Mouse (Mus musculus) neural tube, embryonic 13.5 days (tissue): ENCODE measurements around the gene Impdh1. TPM values are rescaled to one million over a fixed set of nuclear protein-coding genes. Genes with fewer than 3 reads are reported as not detected.

ENCODE experiments used
- ATAC-seq: fragments of 200-750 bp; cut with Nextera tagmentation; 2 replicates; pipeline ENCODE4 v1.8.0; 2017; ENCODE audit warnings: low read depth, mild to moderate bottlenecking, moderate TSS enrichment, moderate library complexity
- H3K27ac ChIP-seq: fragments of 300-500 bp; sonication (generic); replicated peaks from 2 replicates; pipeline ENCODE4 v1.5.1; 2015; ENCODE audit warnings: moderate library complexity, mild to moderate bottlenecking, inconsistent platforms
- H3K27me3 ChIP-seq: fragments of 300-500 bp; sonication (generic); 2 replicates; pipeline ENCODE4 v1.6.1; 2015; ENCODE audit warnings: mild to moderate bottlenecking, inconsistent platforms
- H3K36me3 ChIP-seq: fragments of 300-500 bp; sonication (generic); 2 replicates; pipeline ENCODE4 v1.6.1; 2015; ENCODE audit warnings: mild to moderate bottlenecking, inconsistent platforms
- H3K4me1 ChIP-seq: fragments of 300-500 bp; sonication (generic); replicated peaks from 2 replicates; pipeline ENCODE4 v1.6.1; 2015; ENCODE audit warnings: inconsistent platforms
- H3K4me2 ChIP-seq: fragments of 300-500 bp; sonication (generic); 2 replicates; pipeline ENCODE4 v1.6.1; 2015; ENCODE audit warnings: inconsistent platforms, mild to moderate bottlenecking, moderate library complexity
- H3K4me3 ChIP-seq: fragments of 300-500 bp; sonication (generic); 2 replicates; pipeline ENCODE4 v1.5.1; 2015; ENCODE audit warnings: mild to moderate bottlenecking, inconsistent platforms
- H3K9ac ChIP-seq: fragments of 300-500 bp; sonication (generic); 2 replicates; pipeline ENCODE4 v1.6.1; 2015; ENCODE audit warnings: moderate library complexity, mild to moderate bottlenecking, inconsistent platforms
- H3K9me3 ChIP-seq: fragments of 300-500 bp; sonication (generic); 2 replicates; pipeline ENCODE4 v1.6.1; 2016; ENCODE audit warnings: inconsistent platforms
- WGBS: fragments of 180-500 bp; shearing (Covaris S2); methylation state at CpG from one replicate; pipeline ENCODE4 v1.1.7; 2015; 5-methylcytosine and 5-hydroxymethylcytosine counted together
- polyA plus RNA-seq: library from polyadenylated mRNA; unstranded; fragments of >200 nt; fragmentation: Nextera tagmentation; extraction: Ambion mirVana; gene quantifications from 2 replicates; pipeline ENCODE4 v1.2.1, GENCODE M21; 2015

Gene Impdh1
- polyA plus RNA-seq, 1 experiment from 2014 or later, result 84.7 TPM

GRCm38 (mm10) chr6:29199223-29199855 lies 16.8 kb downstream of the Impdh1 start:
- H3K4me1 ChIP-seq, result peaks cover 19% of the 10 kb centered on the region
- no peak overlapping the region for H3K27ac ChIP-seq
- peaks cover 5% of the 10 kb centered on the region; the same call in 1 of the 2 replicates for H3K27me3 ChIP-seq
- no peaks in the 10 kb centered on the region for H3K9me3 ChIP-seq
- 0 out of 2 replicates have a peak overlapping the region, but pooled peaks have one; percentile 59 for H3K9ac ChIP-seq
- H3K4me3 ChIP-seq, result peak overlapping the region; percentile 36; the same call in 1 of the 2 replicates
- peak overlapping the region; percentile 58 for H3K4me2 ChIP-seq
- WGBS, result 45% methylated on average over 8 of the region's 8 CpGs
- no peak for ATAC-seq
- H3K36me3 ChIP-seq, result peaks cover 40% of the 10 kb centered on the region

- H3K9me3 ChIP-seq, result no peaks in the 10 kb centered on the region
- peaks cover 5% of the 10 kb centered on the region; the same call in 1 of the 2 replicates for H3K27me3 ChIP-seq
- H3K4me1 ChIP-seq, result peaks cover 19% of the 10 kb centered on the region
- 10% methylated on average over 25 of the region's 25 CpGs for WGBS
- peak overlapping the region; percentile 59 for H3K9ac ChIP-seq
- H3K36me3 ChIP-seq, result peaks cover 32% of the 10 kb centered on the region
- peak overlapping the region; percentile 36 for H3K4me3 ChIP-seq
- peak overlapping the region; percentile 58 for H3K4me2 ChIP-seq
- peak overlapping the region; percentile 49 for H3K27ac ChIP-seq
- peak; percentile 90 for ATAC-seq
Measured at GRCm38 (mm10) chr6:29198309-29199222, 17.6 kb downstream of the Impdh1 start.

GRCm38 (mm10) chr6:29195846-29196698 lies 20.1 kb downstream of the Impdh1 start:
- ATAC-seq, result no peak
- Histone ChIP-seq H3K36me3 (peaks cover 8% of the 10 kb centered on the region), H3K27ac (no peak overlapping the region), H3K27me3 (peaks cover 5% of the 10 kb centered on the region; the same call in 1 of the 2 replicates), H3K4me2 (no peak overlapping the region), H3K4me3 (no peak overlapping the region), H3K9me3 (no peaks in the 10 kb centered on the region), H3K4me1 (peaks cover 19% of the 10 kb centered on the region), H3K9ac (0 out of 2 replicates have a peak overlapping the region, but pooled peaks have one; percentile 17)
- 80% methylated on average over 5 of the region's 5 CpGs for WGBS

- Histone ChIP-seq H3K9me3 (no peaks in the 10 kb centered on the region), H3K4me1 (peaks cover 19% of the 10 kb centered on the region), H3K4me3 (no peak overlapping the region), H3K4me2 (no peak overlapping the region), H3K27me3 (peaks cover 4% of the 10 kb centered on the region; the same call in 1 of the 2 replicates), H3K27ac (no peak overlapping the region), H3K9ac (no peak overlapping the region), H3K36me3 (no peaks in the 10 kb centered on the region)
- ATAC-seq, result no peak
- WGBS, result 72% methylated on average over 5 of the region's 5 CpGs
Measured at GRCm38 (mm10) chr6:29195146-29195545, 21.0 kb downstream of the Impdh1 start.

DNA sequence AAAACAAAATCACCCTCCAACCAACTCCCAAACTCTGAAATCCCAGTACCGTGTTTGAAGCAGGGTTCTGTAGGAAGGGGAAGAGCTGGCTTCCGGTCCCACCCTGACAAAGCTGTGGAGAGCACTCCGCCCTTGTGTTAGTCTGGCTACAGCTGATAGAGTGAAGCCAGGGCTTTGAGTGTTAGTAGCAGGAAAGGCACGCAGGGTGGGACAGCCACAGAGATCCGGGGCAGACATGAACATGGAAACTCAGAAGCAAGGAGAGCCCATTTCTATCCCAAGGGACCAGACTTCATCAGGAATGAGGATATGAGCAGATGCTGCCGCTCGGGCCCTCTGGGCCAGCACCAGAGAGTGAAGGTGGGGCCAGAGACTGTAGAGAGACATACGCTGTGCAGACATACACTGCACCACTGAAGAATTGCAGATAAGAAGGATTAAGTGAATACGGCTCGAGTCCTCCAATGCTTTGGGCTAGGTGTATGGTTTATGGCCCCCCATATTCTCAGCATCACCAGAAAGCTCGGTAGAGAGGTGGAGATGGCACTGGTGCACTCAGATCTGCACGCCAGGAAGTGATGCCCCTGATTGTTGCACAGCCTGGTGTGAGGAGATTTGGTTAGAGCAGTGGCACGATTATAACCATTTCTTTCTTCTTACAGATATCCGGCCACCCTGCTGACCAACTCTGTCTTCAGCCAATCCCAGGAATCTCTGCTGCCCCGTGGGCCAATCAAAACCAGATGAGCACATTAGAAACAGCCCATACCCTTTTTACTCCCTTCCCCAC lies 22.0 kb downstream of the Impdh1 start:
- H3K4me1 ChIP-seq, result peaks cover 18% of the 10 kb centered on the region
- no peak overlapping the region for H3K4me2 ChIP-seq
- 72% methylated on average over 15 of the region's 15 CpGs for WGBS
- no peak overlapping the region for H3K27ac ChIP-seq
- ATAC-seq, result no peak
- H3K4me3 ChIP-seq, result no peak overlapping the region
- no peaks in the 10 kb centered on the region for H3K36me3 ChIP-seq
- H3K27me3 ChIP-seq, result no peaks in the 10 kb centered on the region
- H3K9me3 ChIP-seq, result no peaks in the 10 kb centered on the region
- H3K9ac ChIP-seq, result no peak overlapping the region

- no peak overlapping the region for H3K27ac ChIP-seq
- no peaks in the 10 kb centered on the region for H3K9me3 ChIP-seq
- H3K4me3 ChIP-seq, result no peak overlapping the region
- WGBS, result 74% methylated on average over 1 of the region's 1 CpGs
- peaks cover 3% of the 10 kb centered on the region; the same call in 1 of the 2 replicates for H3K27me3 ChIP-seq
- no peak overlapping the region for H3K9ac ChIP-seq
- no peak for ATAC-seq
- H3K36me3 ChIP-seq, result no peaks in the 10 kb centered on the region
- H3K4me1 ChIP-seq, result no peaks in the 10 kb centered on the region
- no peak overlapping the region for H3K4me2 ChIP-seq
Measured at GRCm38 (mm10) chr6:29187936-29188335, 28.2 kb downstream of the Impdh1 start.

- 50% methylated on average over 8 of the region's 8 CpGs for WGBS
- Histone ChIP-seq H3K27ac (peak overlapping the region; percentile 87; the same call in 1 of the 2 replicates), H3K4me3 (peak overlapping the region; percentile 59), H3K4me1 (peaks cover 19% of the 10 kb centered on the region), H3K9me3 (no peaks in the 10 kb centered on the region), H3K9ac (0 out of 2 replicates have a peak overlapping the region, but pooled peaks have one; percentile 84), H3K27me3 (peaks cover 46% of the 10 kb centered on the region), H3K4me2 (peak overlapping the region; percentile 75), H3K36me3 (no peaks in the 10 kb centered on the region)
- no peak for ATAC-seq
Measured at GRCm38 (mm10) chr6:29179843-29180242, 36.3 kb downstream of the Impdh1 start.

GRCm38 (mm10) chr6:29178888-29179658 lies 37.1 kb downstream of the Impdh1 start, which contains the start of gene Prrt4:
TSS of gene Prrt4 (minus strand) at chr6:29179584.
- ATAC-seq, result peak; percentile 86
- no peaks in the 10 kb centered on the region for H3K36me3 ChIP-seq
- H3K9ac ChIP-seq, result peak within 1 kb of the TSS; percentile 84
- under 1% methylated on average over 66 of the region's 79 CpGs for WGBS
- peaks cover 19% of the 10 kb centered on the region for H3K4me1 ChIP-seq
- H3K4me3 ChIP-seq, result peak within 1 kb of the TSS; percentile 59
- H3K27ac ChIP-seq, result peak within 1 kb of the TSS; percentile 87
- peak within 1 kb of the TSS; percentile 75 for H3K4me2 ChIP-seq
- peaks cover 52% of the 10 kb centered on the region for H3K27me3 ChIP-seq
- no peaks in the 10 kb centered on the region for H3K9me3 ChIP-seq

GRCm38 (mm10) chr6:29177901-29178879 lies 38.0 kb downstream of the Impdh1 start:
- peak overlapping the region; percentile 84 for H3K9ac ChIP-seq
- H3K4me3 ChIP-seq, result peak overlapping the region; percentile 59
- H3K9me3 ChIP-seq, result no peaks in the 10 kb centered on the region
- H3K27ac ChIP-seq, result peak overlapping the region; percentile 87
- 11% methylated on average over 17 of the region's 17 CpGs for WGBS
- peaks cover 19% of the 10 kb centered on the region for H3K4me1 ChIP-seq
- H3K36me3 ChIP-seq, result no peaks in the 10 kb centered on the region
- H3K27me3 ChIP-seq, result peaks cover 61% of the 10 kb centered on the region
- peak; percentile 81 for ATAC-seq
- H3K4me2 ChIP-seq, result peak overlapping the region; percentile 75
